Mouse (Mus musculus): ENCODE measurements around the gene Ttc30b.

DNA sequence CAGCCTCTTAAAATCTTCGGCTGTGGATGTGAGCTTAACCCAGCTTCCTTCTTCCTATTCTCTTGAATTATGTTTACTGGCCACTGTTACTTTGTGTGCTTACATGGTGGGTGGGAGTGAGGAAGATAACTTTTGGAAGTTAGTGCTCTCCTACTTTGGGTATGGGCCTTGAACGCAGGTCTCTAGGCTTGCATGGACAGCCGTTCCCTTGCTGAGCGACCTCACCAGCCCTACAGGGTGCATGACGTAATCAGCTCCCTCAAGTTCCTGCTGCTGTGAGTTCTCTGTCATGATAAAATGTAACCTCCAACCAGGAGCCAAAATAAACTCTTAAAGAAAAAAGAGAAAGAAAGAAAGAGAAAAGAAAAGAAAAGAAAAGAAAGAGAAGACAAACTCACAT is 25.7 kb upstream of the Ttc30b start:
- no peak for TF ChIP-seq HCFC1 (IDR thresholded peaks at IDR 0.05; ENCODE audit: borderline replicate concordance, insufficient read depth, low read length)
- TF ChIP-seq MAFK (IDR thresholded peaks at IDR 0.05; ENCODE audit: insufficient read depth, low read depth, low read length), result no peak
- TF ChIP-seq ZC3H11A (IDR thresholded peaks at IDR 0.05; ENCODE audit: borderline replicate concordance, low read depth, low read length), result no peak

Measured in ES-E14 (cell line).